Mouse (Mus musculus) heart, adult 18-20 months (tissue): ENCODE results near the gene Fut11. TPM values are rescaled to one million over a fixed set of nuclear protein-coding genes. Genes with fewer than 3 reads are reported as not detected.
"Not testable (repeated sequence)": the region's sequence is repeated elsewhere in the genome, so short reads cannot be mapped to it uniquely, and the experiment has no call there.

Experiments used
- DNase-seq, 2 experiments: peaks; one replicate each; pipeline ENCODE4 v3.0.0; 2021 to 2022; ENCODE audit warnings: mixed read lengths in 1 of 2
- total RNA-seq, 2 experiments: library from RNA; stranded (reverse); gene quantifications; 2 replicates each; pipeline ENCODE4 v1.2.3; 2021

Gene Fut11
- total RNA-seq, 2 experiments from 2014 or later, result 4.6 to 6.1 TPM

- DNase-seq, result peak; percentile 98 to 100
Observed at GRCm38 (mm10) chr14:20674064-20674833, 20.5 kb upstream of the Fut11 start, which contains the start of gene Sec24c. Gene Sec24c, plus strand, starts transcription at chr14:20674308.

- DNase-seq, result no peak
Observed at GRCm38 (mm10) chr14:20677906-20678305, 16.9 kb upstream of the Fut11 start.

GRCm38 (mm10) chr14:20681742-20682141 lies 13.0 kb upstream of the Fut11 start:
- no peak for DNase-seq

- DNase-seq, result peak in 1 of 2 experiments; percentile 52
Observed at GRCm38 (mm10) chr14:20682498-20682897, 12.3 kb upstream of the Fut11 start.

- DNase-seq, result no peak
Observed at GRCm38 (mm10) chr14:20686576-20686975, 8.2 kb upstream of the Fut11 start.

GRCm38 (mm10) chr14:20689009-20689408 lies 5.8 kb upstream of the Fut11 start:
- DNase-seq, result no peak

- DNase-seq, result no peak
Observed at GRCm38 (mm10) chr14:20691772-20692171, 3.0 kb upstream of the Fut11 start.

- no peak for DNase-seq
Observed at GRCm38 (mm10) chr14:20693589-20694101, 1.1 kb upstream of the Fut11 start.

GRCm38 (mm10) chr14:20694185-20694883 lies 434 bp upstream of the Fut11 start:
- DNase-seq, result peak in 1 of 2 experiments; percentile 22

GRCm38 (mm10) chr14:20695761-20696520 lies 1.2 kb downstream of the Fut11 start:
- DNase-seq, result peak; percentile 41 to 61

- DNase-seq, result peak; percentile 60 to 69
Observed at GRCm38 (mm10) chr14:20696986-20697385, 2.2 kb downstream of the Fut11 start.

GRCm38 (mm10) chr14:20698515-20698914 lies 3.7 kb downstream of the Fut11 start:
- no peak for DNase-seq

- DNase-seq, result no peak
Observed at GRCm38 (mm10) chr14:20700362-20700761, 5.6 kb downstream of the Fut11 start.

- no peak for DNase-seq
Observed at GRCm38 (mm10) chr14:20701554-20701953, 6.8 kb downstream of the Fut11 start.

- DNase-seq, result no peak
Observed at GRCm38 (mm10) chr14:20702096-20702740, 7.5 kb downstream of the Fut11 start.

- DNase-seq, result peak; percentile 93 to 97
Observed at GRCm38 (mm10) chr14:20702741-20703381, 8.1 kb downstream of the Fut11 start, which contains the start of gene Chchd1. Gene Chchd1, plus strand, starts transcription at chr14:20703006.

- not testable (repeated sequence) for DNase-seq
Observed at GRCm38 (mm10) chr14:20703461-20703860, 8.7 kb downstream of the Fut11 start.

GRCm38 (mm10) chr14:20707201-20708190 lies 12.7 kb downstream of the Fut11 start, which contains the start of gene Zswim8:
Gene Zswim8, plus strand, starts transcription at chr14:20707552.
- peak; percentile 94 to 95 for DNase-seq

GRCm38 (mm10) chr14:20708239-20708638 lies 13.5 kb downstream of the Fut11 start:
- no peak for DNase-seq

GRCm38 (mm10) chr14:20713832-20714231 lies 19.1 kb downstream of the Fut11 start:
- DNase-seq, result no peak
